22 mouse cellular contexts compared by ENCODE assay signal in genomic region chr6:114142480-114142879, GRCm38 (mm10). TPM values are rescaled to one million over a fixed set of nuclear protein-coding genes. Genes with fewer than 3 reads are reported as not detected.
"Had no signal": no experiment of that assay in that cellular context is flagged by ENCODE, and none has a peak within 500 bp of the region (broad histone marks: within the 10 kb centered on the region; RNA-seq: fewer than 3 reads in every experiment).

No protein-coding gene starts in this region.

- H3K4me3 ChIP-seq: lung, embryonic 15.5 days; megakaryocyte, embryonic 14.5 days; myocyte; neural tube, embryonic 13.5 days; neural tube, embryonic 15.5 days had no signal

- ATAC-seq: liver, postnatal 0 days; lung, postnatal 0 days; midbrain, embryonic 16.5 days had no signal

- H3K36me3 ChIP-seq: lung, embryonic 15.5 days had no signal

- H3K4me2 ChIP-seq: lung, embryonic 15.5 days; midbrain, embryonic 11.5 days; neural tube, embryonic 13.5 days; neural tube, embryonic 15.5 days had no signal

- H3K9ac ChIP-seq: liver, postnatal 0 days; lung, embryonic 15.5 days; neural tube, embryonic 13.5 days; neural tube, embryonic 15.5 days had no signal

- H3K4me1 ChIP-seq: lung, embryonic 15.5 days; megakaryocyte, embryonic 14.5 days had no signal

- H3K9me3 ChIP-seq: lung, embryonic 15.5 days; neural tube, embryonic 15.5 days had no signal

- H3K27ac ChIP-seq: lung, embryonic 15.5 days; macrophage; neural tube, embryonic 13.5 days had no signal

- H3K27me3 ChIP-seq: lung, embryonic 15.5 days; neural tube, embryonic 13.5 days; neural tube, embryonic 15.5 days had no signal

- DNase-seq: liver, postnatal 0 days; lung, adult 2 months; lung, postnatal 14 days; lung, postnatal 36 days; midbrain, embryonic 14.5 days; retina, postnatal 1 day; right cerebral cortex, postnatal 25 days; right cerebral cortex, postnatal 4 days; spleen, adult 18-20 months; thymus, adult 18-20 months; thymus, postnatal 14 days; thymus, postnatal 36 days had no signal

RNA-seq across cellular contexts. Expression of gene Slc6a11, which starts 11.4 kb away (rescaled TPM):
- total RNA-seq: megakaryocyte progenitor cell, adult 5-6 weeks had no signal
- polyA plus RNA-seq: lung, adult 2 months; lung, postnatal 0 days; macrophage; myocyte had no signal
